Mouse (Mus musculus) myocyte (in vitro differentiated cells): ENCODE data around the gene Pwp2. TPM values are rescaled to one million over a fixed set of nuclear protein-coding genes. Genes with fewer than 3 reads are reported as not detected.

Experiments used
- H3K27me3 ChIP-seq: one replicate; pipeline ENCODE4 v1.6.1; 2011; ENCODE audit not compliant: control insufficient read depth, insufficient read depth, insufficient read length
- H3K36me3 ChIP-seq: one replicate; pipeline ENCODE4 v1.6.1; 2011; ENCODE audit not compliant: control insufficient read depth, insufficient read depth
- H3K4me2 ChIP-seq: one replicate; pipeline ENCODE4 v1.6.1; 2011; ENCODE audit warnings: low read depth, control low read depth
- H3K4me3 ChIP-seq: one replicate; pipeline ENCODE4 v1.5.1; 2011; ENCODE audit warnings: mild to moderate bottlenecking, control low read depth, moderate library complexity
- H3K79me2 ChIP-seq: one replicate; pipeline ENCODE4 v1.6.1; 2011; ENCODE audit not compliant: control insufficient read depth, insufficient read depth
- H3ac ChIP-seq: one replicate; pipeline ENCODE4 v1.6.1; 2011; ENCODE audit not compliant: control insufficient read depth, insufficient read length
- CEBPB ChIP-seq: IDR thresholded peaks from 2 replicates; pipeline ENCODE4 v1.6.1; 2011; ENCODE audit warnings: mild to moderate bottlenecking, moderate library complexity; ENCODE audit not compliant: poor library complexity, insufficient read depth, severe bottlenecking
- E2F4 ChIP-seq: IDR thresholded peaks from one replicate; pipeline ENCODE4 v1.6.1; 2011; ENCODE audit warnings: mild to moderate bottlenecking, control low read depth, moderate library complexity; ENCODE audit not compliant: insufficient read depth
- MAX ChIP-seq: IDR thresholded peaks from one replicate; pipeline ENCODE4 v1.6.1; 2011; ENCODE audit warnings: low read depth, mild to moderate bottlenecking, control low read depth
- MYOD1 ChIP-seq, 3 experiments: IDR thresholded peaks; one replicate each; pipeline ENCODE4 v1.6.1; 2011; ENCODE audit warnings: control low read depth in 2 of 3, low read depth in 2 of 3, mild to moderate bottlenecking in 2 of 3, moderate library complexity in 1 of 3; ENCODE audit not compliant: insufficient read length in 2 of 3, control insufficient read depth in 1 of 3
- MYOG ChIP-seq, 3 experiments: IDR thresholded peaks; one replicate each; pipeline ENCODE4 v1.6.1; 2011; ENCODE audit warnings: control low read depth in 2 of 3, low read depth in 2 of 3, mild to moderate bottlenecking in 2 of 3; ENCODE audit not compliant: insufficient read length in 2 of 3, control insufficient read depth in 1 of 3, insufficient read depth in 1 of 3
- POLR2A ChIP-seq: IDR thresholded peaks from one replicate; pipeline ENCODE4 v1.6.1; 2011; ENCODE audit warnings: low read depth, mild to moderate bottlenecking, control low read depth, moderate library complexity; ENCODE audit not compliant: insufficient read length
- POLR2AphosphoS2 ChIP-seq: IDR thresholded peaks from one replicate; pipeline ENCODE4 v1.6.1; 2011; ENCODE audit warnings: low read depth, control low read depth; ENCODE audit not compliant: insufficient read length
- REST ChIP-seq: IDR thresholded peaks from one replicate; pipeline ENCODE4 v1.6.1; 2011; ENCODE audit warnings: mild to moderate bottlenecking, control low read depth, moderate library complexity; ENCODE audit not compliant: insufficient read depth, insufficient read length
- SRF ChIP-seq: IDR thresholded peaks from one replicate; pipeline ENCODE4 v1.6.1; 2011; ENCODE audit warnings: low read depth; ENCODE audit not compliant: control insufficient read depth, insufficient read length
- TCF12 ChIP-seq: IDR thresholded peaks from one replicate; pipeline ENCODE4 v1.6.1; 2011; ENCODE audit warnings: mild to moderate bottlenecking, control low read depth; ENCODE audit not compliant: poor library complexity, insufficient read depth, severe bottlenecking
- TCF3 ChIP-seq: IDR thresholded peaks from one replicate; pipeline ENCODE4 v1.6.1; 2011; ENCODE audit warnings: low read depth, control low read depth; ENCODE audit not compliant: insufficient read length
- USF1 ChIP-seq: IDR thresholded peaks from one replicate; pipeline ENCODE4 v1.6.1; 2011; ENCODE audit warnings: low read depth, mild to moderate bottlenecking, control low read depth, moderate library complexity
- polyA plus RNA-seq: library from polyadenylated mRNA; unstranded; fragments of >200 nt; fragmentation: generic; extraction: Trizol; gene quantifications from one replicate; pipeline ENCODE4 v1.2.1, GENCODE M21; 2012; ENCODE audit warnings: missing spikeins

Pwp2 gene
- polyA plus RNA-seq, 1 experiment: 22.1 TPM

GRCm38 (mm10) chr10:78163923-78164322, 21.0 kb downstream of the Pwp2 start:
- TF ChIP-seq MYOG (IDR thresholded peaks at IDR 0.05; ENCODE audit: control insufficient read depth in 1 of 3, insufficient read depth in 1 of 3, insufficient read length in 2 of 3, low read depth in 2 of 3): no peak
- no peak for TF ChIP-seq USF1
- TF ChIP-seq TCF12: no peak
- TF ChIP-seq POLR2AphosphoS2: no peak
- no peak for TF ChIP-seq MYOD1 (IDR thresholded peaks at IDR 0.05; ENCODE audit: control insufficient read depth in 1 of 3, insufficient read length in 2 of 3, low read depth in 2 of 3)
- no peak for TF ChIP-seq REST
- no peak for TF ChIP-seq SRF
- no peak for TF ChIP-seq CEBPB
- no peak for TF ChIP-seq TCF3
- TF ChIP-seq POLR2A: no peak
- no peak for TF ChIP-seq MAX
- TF ChIP-seq E2F4: no peak
- Histone ChIP-seq H3ac (no peak overlapping the region), H3K79me2 (no peaks in the 10 kb centered on the region), H3K27me3 (no peaks in the 10 kb centered on the region), H3K4me3 (no peak overlapping the region), H3K36me3 (peaks cover 13% of the 10 kb centered on the region), H3K4me2 (no peak overlapping the region)

- Histone ChIP-seq H3K79me2 (no peaks in the 10 kb centered on the region), H3ac (no peak overlapping the region), H3K27me3 (no peaks in the 10 kb centered on the region), H3K4me3 (no peak overlapping the region), H3K4me2 (no peak overlapping the region), H3K36me3 (peaks cover 13% of the 10 kb centered on the region)
- TF ChIP-seq TCF12 (no peak), MYOD1 (IDR thresholded peaks at IDR 0.05; ENCODE audit: control insufficient read depth in 1 of 3, insufficient read length in 2 of 3, low read depth in 2 of 3) (no peak), POLR2A (no peak), POLR2AphosphoS2 (no peak), TCF3 (no peak), REST (no peak), USF1 (no peak), SRF (no peak)
Measured at GRCm38 (mm10) chr10:78163241-78163640, 21.7 kb downstream of the Pwp2 start.

GRCm38 (mm10) chr10:78162646-78163045, 22.3 kb downstream of the Pwp2 start:
- no peaks in the 10 kb centered on the region for H3K79me2 ChIP-seq
- no peak overlapping the region for H3ac ChIP-seq
- no peak overlapping the region for H3K4me2 ChIP-seq
- TF ChIP-seq MAX: no peak
- no peak for TF ChIP-seq CEBPB
- no peak for TF ChIP-seq REST
- TF ChIP-seq SRF: no peak
- TF ChIP-seq POLR2A: no peak
- no peak for TF ChIP-seq E2F4
- no peak for TF ChIP-seq TCF3
- no peak for TF ChIP-seq MYOD1 (IDR thresholded peaks at IDR 0.05; ENCODE audit: control insufficient read depth in 1 of 3, insufficient read length in 2 of 3, low read depth in 2 of 3)
- TF ChIP-seq TCF12: no peak
- TF ChIP-seq USF1: no peak
- TF ChIP-seq POLR2AphosphoS2: no peak
- no peak for TF ChIP-seq MYOG (IDR thresholded peaks at IDR 0.05; ENCODE audit: control insufficient read depth in 1 of 3, insufficient read depth in 1 of 3, insufficient read length in 2 of 3, low read depth in 2 of 3)
- H3K36me3 ChIP-seq: peaks cover 13% of the 10 kb centered on the region
- no peak overlapping the region for H3K4me3 ChIP-seq
- H3K27me3 ChIP-seq: no peaks in the 10 kb centered on the region

- TF ChIP-seq POLR2A (no peak), POLR2AphosphoS2 (no peak), CEBPB (no peak), TCF3 (no peak), USF1 (no peak), MYOG (IDR thresholded peaks at IDR 0.05; ENCODE audit: control insufficient read depth in 1 of 3, insufficient read depth in 1 of 3, insufficient read length in 2 of 3, low read depth in 2 of 3) (no peak), REST (no peak), TCF12 (no peak), SRF (no peak), MYOD1 (IDR thresholded peaks at IDR 0.05; ENCODE audit: control insufficient read depth in 1 of 3, insufficient read length in 2 of 3, low read depth in 2 of 3) (no peak), MAX (no peak), E2F4 (no peak)
- Histone ChIP-seq H3K27me3 (no peaks in the 10 kb centered on the region), H3K4me3 (no peak overlapping the region), H3K79me2 (no peaks in the 10 kb centered on the region), H3K4me2 (no peak overlapping the region), H3K36me3 (peaks cover 4% of the 10 kb centered on the region), H3ac (no peak overlapping the region)
Measured at GRCm38 (mm10) chr10:78161096-78161495, 23.9 kb downstream of the Pwp2 start.
